Mouse (Mus musculus): ENCODE measurements around the gene Cmip.

DNA sequence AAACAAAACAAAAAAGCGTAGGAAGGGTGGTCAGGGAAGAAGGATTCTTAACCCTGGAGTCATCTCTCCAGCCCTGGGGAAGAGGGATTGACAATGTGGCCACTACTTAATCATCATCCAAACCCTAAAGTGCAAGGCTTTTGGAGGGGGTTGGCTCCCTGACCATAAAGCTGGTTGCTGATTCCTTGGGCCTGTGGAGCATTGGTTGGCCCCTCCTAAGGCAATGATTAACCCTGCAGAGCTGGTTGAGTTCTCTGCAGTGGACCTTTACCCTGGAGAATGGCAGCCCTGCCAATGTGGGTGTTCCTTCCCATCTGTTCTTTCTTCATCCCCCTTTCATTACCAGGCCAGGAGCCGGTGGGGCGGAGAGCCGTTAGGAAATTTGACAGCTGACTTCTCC lies 90.7 kb downstream of the Cmip start:
- TF ChIP-seq CTCF (conservative IDR thresholded peaks at IDR 0.05; ENCODE audit: insufficient read depth, insufficient read length, low read depth, low read length) = no peak
- no peak for TF ChIP-seq POLR2A (IDR thresholded peaks at IDR 0.05; ENCODE audit: low read depth, low read length)
